Mouse (Mus musculus) spleen, embryonic (tissue): Measurements from ENCODE around the gene Ccdc18.
"Not testable (repeated sequence)": the region's sequence is repeated elsewhere in the genome, so short reads cannot be mapped to it uniquely, and the experiment has no call there.

Experiments
- CTCF ChIA-PET: fragments of 350-600 bp; sonication (Branson Sonifier 250); formaldehyde crosslinking; loops from one replicate; lab custom pipeline; 2022; lab: Charles Lee

Ccdc18 gene

DNA sequence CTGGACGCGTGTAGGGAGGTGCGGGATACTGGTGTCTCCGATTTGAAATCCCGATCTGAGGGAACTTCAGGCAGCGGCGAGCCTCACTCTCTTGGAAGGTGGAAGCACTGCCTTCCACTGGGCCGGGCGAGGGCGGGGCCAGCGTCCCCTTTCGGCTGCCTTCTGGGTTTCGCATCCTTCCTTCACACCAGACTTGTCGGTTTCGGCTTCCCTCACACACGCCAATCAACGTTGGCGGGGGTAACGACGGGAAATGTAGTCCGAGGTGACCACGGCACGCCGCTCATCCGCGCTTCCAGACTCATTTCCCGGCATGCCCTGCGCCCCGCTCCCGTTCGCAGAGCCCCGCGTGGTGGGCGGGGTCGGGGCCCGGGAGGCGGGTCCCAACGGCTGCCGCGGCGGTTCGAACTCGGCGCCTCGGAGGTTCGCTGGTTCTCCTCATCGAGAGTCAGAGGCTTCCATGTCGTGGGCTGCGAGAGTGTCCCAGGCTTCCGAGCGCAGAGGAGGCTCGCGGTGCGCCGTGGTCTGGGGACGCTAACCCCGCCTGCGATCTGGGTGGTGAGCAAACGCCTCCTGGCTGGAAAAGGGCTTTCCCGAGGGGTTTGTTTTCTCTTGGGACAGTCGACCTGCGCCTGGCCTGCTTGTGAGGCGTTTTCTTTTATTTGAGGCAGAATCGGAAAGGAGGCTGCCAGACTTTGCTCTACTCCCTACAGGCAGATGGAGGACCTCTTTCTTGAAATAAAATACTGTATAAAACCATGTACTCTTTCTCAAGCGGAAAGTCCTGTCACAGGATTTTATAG, at the start of gene Ccdc18, which contains the start of gene Tmed5:
Ccdc18 (plus strand) TSS at position 435 of the 803 bp plus-strand sequence.
Tmed5 (minus strand) TSS at position 180 of the 803 bp plus-strand sequence.
- CTCF ChIA-PET: no interaction called here

DNA sequence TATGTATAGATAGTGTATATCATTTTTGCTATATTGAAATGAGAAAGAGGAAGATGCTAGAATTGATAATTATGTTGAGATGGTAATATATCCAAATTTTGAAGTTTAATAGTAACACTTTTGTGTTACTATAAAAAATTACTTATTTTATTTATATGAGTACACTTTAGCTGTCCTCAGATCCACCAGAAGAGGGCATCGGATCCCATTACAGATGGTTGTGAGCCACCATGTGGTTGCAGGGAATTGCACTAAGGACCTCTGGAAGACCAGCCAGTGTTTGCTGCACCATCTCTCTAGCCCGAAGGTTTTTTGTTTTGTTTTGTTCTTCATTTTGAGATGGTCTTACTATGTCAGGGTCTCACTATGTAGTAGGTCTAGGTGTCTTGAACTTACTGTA, 47.2 kb upstream of the Ccdc18 start:
- CTCF ChIA-PET: no interaction called here

DNA sequence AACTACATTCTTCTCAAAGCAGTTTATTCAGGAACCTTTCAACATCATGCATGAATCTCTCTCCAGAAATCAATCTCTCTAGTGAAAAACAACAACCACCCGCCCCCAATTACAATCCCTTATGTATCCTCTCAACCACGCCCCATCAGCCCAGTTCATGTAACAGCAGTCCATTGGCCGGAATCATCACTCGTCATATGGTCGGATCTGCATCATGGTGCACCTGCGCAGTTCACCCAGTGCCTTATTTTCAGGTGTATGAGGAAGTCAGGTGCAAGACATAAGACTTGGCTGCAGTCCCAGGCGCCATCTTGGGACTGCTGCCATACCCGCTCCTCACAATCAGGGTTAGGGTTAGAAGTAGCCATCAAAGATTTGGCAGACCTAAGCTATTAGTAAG, 39.9 kb upstream of the Ccdc18 start:
- CTCF ChIA-PET: not testable (repeated sequence)

DNA sequence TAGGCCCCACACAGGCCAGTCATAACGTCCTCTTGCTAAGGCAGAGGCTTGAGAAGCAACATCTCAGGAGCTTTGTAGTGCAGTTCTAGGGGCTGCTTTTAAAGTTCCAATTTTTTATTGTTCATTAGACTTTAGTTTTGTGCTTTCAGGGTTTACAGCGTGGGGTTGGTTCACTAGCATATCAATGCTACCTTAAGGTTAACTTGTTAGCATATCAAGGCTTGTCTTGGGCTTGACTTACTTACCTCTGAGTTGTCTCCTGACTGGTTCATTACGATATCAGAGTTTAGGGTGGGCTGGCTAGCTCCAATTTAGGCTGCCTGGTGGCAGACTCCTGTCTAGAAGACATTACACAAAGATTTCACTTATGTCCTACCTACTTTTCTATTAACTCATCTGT, 35.0 kb upstream of the Ccdc18 start:
- CTCF ChIA-PET: no interaction called here

DNA sequence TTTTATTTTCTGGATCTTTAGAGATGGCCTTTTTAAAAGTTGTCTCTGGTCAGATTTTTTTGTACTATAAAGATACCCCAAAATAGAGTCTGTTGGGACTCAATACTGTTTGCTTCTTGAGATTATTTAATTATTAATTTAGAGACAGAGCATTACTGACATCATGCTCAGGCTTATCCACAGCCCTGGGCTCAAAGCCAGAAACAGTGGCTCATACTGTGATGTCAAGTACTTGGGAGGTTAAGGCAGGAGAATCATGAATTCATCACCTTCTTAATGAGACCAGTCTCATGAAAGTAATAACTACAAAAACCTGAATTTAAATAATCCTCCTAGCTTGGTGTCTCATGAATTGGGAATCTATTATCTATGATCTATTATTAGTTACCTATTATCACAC, 32.5 kb upstream of the Ccdc18 start:
- CTCF ChIA-PET: no interaction called here

DNA sequence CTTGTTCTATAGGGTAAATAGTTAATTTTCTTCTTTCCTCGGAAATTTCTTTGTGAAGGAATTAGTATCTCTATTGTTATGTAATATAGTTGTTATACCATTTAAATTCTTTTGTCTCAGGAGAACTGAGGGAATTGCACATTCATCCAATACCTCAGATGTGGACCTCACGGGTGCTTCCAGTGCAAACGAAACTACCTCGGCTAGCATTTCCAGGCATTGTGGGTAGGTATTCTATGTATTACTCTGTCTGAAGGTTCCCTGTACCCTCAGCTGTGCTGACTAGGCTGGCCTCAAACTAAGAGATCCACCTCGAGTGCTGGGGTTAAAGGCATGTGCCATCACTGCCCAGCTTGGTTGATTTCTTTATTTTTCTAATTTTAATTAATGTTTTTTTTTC, 28.4 kb upstream of the Ccdc18 start:
- CTCF ChIA-PET: interaction anchor here (0.6 kb wide), 1 partner anchor 22 kb away, joined by 4 read pairs; no protein-coding TSS in a partner anchor

DNA sequence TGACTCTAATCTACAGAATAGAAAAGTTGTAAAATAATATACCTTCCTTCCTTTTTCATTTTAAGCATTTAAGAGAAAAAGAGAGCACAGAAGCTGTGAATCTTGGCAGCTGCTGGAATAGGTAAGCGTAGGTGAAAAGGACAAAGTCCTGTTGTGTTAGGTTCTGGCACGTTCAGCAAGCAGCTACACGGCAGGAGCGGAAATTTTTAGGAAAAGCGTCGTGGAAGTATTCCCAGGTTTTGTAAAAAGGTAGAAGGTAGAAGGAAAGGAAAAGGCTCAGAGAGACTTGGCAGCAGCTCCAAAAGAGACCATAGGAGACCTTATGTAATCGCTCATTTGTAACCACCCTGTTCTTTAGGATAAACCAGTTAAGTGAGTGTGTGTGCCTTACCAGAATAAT, 23.3 kb upstream of the Ccdc18 start:
- CTCF ChIA-PET: no interaction called here

DNA sequence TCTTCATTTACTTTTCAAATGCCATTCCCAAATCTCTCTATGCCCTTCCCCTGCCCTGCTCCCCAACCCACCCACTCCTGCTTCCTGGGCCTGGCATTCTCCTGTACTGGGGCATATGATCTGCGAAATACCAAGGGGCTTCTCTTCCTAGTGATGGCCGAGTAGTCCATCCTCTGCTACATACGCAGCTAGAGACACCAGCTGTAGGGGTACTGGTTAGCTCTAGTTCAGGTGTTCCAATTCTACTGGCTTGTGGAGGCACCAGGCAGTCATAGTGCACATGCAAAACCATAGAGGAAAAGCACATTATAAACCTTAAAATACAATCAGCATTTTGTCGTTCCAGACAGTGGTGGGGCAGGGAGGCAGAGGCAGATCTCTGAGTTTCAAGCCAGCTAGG, 15.0 kb upstream of the Ccdc18 start:
- CTCF ChIA-PET: no interaction called here

DNA sequence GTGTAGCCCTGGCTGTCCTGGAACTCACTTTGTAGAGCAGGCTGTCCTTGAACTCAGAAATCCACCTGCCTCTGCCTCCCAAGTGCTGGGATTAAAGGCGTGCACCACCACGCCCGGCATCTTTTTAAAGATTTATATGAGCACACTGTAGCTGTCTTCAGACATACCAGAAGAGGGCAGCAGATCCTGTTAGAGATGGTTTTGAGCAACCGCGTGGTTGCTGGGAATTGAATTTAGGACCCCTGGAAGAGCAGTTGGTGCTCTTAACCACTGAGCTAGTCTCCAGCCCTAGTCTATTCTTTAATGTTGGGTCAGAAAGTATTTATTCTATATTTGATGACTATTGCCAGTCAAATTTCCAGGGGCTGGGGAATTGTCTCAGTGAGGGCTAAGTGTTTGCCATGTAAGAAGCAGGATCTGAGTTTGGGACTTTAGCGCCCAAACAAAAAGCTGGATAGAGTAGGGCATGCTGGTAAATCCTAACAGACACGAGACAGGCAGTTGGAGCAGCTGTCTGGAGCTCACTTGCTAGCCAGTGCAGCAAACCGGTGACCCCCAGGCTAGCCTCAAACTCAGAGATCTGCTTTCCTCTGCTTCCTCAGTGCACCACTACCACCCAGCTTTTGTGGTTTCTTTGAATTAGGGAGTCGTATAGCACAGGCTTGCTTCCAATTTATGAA, 12.3 kb upstream of the Ccdc18 start:
- CTCF ChIA-PET: no interaction called here

DNA sequence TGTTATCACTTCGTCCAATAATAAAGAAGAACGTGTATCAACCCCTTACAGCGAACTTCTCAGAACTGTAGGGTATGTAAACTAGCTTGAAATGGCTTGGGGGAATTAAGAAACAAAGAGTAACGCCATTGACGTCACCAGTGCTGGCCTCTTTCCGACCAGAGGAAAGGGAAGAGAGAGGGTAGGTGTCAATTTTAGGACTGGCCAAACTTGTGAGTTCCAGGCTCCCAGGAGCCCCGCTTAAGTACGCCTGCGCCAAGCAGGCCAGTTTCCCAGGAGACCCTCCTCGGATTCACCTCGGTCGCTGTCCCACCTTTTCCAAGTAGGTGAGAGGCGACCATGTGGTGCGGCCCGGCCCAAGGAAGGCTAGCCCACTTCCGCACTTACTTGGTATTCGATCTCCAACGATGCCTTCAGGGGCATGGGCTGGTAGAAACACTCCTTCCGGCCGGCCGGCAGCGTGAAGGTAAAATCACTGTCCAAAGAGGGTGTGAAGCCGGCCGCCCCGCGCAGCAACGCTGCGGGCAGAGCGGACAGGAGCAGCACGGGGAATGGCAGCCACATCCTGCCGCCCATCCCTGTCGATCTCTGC, 730 bp upstream of the Ccdc18 start:
- CTCF ChIA-PET: no interaction called here

DNA sequence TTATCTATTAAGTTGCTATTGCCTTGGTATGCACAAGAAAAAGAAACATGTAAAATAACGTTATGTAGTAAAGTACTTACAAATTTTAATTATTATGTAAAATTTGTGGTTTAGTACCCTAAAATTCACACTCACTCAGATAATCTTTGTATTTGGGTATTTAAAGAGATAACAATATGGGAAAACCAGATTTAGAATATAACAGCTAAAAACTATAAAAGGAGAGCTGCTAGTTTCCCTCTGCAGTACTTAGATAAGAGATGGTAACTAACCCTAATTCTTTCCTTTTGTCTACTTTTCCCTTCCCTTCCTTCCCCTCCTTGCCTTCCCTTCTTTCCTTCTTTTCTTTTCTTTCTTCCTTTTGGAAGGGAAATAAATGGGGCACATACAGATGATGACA, 19.9 kb downstream of the Ccdc18 start:
- CTCF ChIA-PET: no interaction called here

DNA sequence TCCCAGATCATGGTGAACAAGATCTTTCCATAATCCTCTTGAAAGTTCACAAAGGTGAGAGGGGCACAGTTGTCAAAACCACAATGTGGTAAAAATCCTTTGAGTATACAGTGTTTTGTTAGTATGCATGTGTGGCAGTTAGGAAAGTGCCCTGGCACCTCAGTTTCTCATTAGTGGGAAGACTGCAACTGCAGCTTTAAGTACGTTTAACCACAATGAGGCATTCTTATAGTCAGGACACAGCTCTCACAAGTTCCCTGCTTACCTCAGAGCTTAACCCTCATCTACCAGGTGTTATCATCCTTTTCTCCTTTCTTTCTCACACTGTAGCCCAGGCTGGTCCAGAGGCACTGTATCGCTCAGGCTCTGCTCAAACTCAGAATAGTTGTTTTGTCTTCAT, 28.1 kb downstream of the Ccdc18 start:
- CTCF ChIA-PET: no interaction called here

DNA sequence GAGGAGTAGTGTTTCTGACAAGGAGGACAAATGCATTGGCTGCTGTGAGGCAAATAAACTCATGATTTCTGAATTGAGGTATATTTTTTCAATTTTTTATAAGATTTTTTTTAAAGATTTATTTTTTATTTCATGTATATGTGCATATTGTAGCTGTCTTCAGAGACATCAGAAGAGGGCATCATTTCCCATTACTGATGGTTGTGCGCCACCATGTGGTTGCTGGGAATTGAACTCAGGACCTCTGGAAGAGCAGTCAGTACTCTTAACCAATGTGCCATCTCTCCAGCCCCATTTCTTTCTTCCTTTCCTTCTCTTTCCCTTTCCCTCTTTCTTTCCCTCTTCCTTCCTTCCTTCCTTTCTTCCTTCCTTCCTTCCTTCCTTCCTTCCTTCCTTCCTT, 31.0 kb downstream of the Ccdc18 start:
- CTCF ChIA-PET: no interaction called here

DNA sequence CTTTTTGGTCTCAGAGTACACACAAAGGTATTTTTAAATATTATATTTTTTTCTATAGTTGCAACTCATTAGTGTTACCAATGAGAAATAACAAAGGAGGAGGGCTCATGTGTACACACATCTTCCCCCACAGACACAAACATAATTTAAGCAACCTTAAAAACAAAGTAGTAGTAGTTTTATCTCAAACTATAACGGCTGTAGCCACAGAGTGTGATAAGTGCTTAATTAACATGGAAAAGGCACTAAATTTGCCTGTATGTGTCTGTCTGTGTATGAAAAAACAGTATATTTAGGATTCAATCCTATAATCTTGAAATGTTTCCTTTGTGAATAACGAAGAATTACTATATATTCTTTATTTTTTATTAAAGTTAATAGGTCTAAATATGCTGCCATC, 51.4 kb downstream of the Ccdc18 start:
- CTCF ChIA-PET: no interaction called here

DNA sequence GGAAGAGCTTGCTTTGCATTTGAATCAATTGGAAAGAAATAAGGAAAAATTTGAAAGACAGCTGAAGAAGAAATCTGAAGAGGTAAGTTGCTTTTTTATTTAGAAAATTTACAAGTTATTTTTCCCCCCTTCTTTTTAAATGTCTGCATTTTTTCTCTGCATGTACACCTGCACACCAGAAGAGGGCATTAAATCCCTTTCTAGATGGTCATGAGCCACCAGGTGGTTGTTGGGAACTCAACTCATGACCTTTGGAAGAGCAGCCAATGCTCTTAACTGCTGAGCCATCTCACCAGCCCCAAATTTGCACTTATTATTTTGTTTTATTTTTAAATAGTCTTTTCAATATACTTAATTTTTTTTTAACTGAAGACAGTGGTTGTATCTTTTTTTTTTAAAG, 56.3 kb downstream of the Ccdc18 start:
- CTCF ChIA-PET: interaction anchor here (0.7 kb wide), 1 partner anchor 140 kb away, joined by 3 read pairs; no protein-coding TSS in a partner anchor

DNA sequence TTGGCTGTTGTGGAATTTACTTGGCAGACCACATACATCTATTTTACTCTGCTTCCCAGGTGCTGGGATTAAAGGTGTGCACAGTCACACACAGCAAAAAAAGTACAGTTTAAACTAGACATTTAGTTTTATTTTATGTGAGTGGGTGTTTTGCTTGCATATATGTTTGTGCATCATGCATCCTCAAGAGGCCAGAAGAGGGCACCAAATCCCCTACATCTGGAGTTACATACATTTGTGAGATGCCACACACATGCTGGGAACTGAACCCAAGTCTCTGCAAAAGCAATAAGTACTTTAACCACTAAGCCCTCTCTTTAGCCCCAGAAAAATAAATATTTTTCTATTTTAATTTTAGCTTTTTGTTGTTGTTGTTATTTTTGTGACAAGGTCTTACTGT, 73.3 kb downstream of the Ccdc18 start:
- CTCF ChIA-PET: no interaction called here

DNA sequence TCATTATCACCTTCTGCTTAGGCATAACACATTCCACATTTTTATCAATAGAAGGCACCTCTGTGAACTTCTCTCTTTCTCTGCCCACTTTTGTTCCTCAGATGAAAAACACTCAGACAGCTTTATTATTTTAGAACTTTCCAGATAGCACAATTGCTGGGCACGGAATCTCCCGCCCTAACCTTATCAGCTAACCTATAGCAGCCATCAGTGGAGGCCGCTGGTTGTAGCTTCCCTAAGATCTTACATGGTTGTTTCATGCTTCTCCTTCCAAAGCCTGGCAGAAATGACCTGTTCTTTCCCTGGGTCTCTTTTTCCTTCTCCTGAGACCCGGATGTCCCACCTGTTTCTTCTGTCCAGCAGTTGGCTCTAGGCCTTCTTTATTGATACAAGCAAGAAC, 78.8 kb downstream of the Ccdc18 start:
- CTCF ChIA-PET: no interaction called here

DNA sequence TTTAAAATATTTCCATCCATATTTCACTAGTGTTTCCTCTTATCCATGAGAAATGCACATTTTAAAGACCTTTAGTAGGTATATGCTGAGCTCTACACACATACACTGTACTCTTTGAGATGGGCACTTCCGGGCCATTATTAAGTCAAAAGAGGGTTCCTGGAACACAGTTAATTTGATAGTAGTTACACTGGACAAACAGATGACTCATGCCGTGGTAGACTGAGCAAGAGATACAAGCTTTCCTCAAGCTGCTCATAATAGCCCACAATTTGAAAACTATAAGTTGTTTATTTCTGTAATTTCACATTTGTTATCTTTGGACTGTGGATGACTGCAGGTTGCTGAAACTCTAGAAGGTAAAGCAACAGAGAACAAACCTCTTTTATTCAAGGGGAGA, 82.3 kb downstream of the Ccdc18 start:
- CTCF ChIA-PET: no interaction called here

DNA sequence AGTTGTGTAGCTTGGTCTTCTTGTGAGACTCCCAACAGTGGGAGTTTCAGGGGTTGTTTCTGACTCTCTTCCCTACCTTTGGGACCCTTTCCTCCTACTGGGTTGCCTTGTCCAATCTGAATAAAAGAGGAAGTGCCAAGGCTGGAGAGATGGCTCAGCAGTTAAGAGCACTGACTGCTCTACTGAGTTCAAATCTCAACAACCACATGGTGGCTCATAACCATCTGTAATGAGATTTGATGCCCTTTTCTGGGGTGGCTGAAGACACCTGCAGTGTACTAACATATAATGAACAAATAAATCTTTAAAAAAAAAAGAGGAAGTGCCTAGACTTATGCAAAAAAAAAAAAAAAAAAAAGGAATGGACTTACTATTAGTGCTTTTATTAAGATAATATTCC, 91.4 kb downstream of the Ccdc18 start:
- CTCF ChIA-PET: interaction anchor here (0.7 kb wide), 1 partner anchor 169 kb away, joined by 4 read pairs; no protein-coding TSS in a partner anchor

DNA sequence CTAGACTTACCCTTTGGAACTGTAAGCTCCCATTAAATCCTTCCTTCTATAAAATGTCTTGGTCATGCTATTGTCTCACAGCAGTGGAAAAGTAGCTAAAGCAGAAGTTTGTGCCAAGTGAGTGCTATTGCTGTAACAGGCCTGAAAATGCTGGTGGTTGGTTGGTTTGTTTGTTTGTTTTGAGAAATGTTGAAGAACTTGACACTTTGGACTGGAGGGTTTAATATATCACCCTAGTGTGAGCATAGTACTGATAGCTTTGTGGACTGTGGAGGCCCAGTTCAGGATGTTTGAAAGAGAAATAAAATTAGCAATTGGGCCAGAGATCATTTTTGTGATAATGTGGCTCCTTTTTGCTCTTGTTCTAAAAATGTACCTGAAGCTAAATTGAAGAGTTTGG, 93.5 kb downstream of the Ccdc18 start:
- CTCF ChIA-PET: no interaction called here

DNA sequence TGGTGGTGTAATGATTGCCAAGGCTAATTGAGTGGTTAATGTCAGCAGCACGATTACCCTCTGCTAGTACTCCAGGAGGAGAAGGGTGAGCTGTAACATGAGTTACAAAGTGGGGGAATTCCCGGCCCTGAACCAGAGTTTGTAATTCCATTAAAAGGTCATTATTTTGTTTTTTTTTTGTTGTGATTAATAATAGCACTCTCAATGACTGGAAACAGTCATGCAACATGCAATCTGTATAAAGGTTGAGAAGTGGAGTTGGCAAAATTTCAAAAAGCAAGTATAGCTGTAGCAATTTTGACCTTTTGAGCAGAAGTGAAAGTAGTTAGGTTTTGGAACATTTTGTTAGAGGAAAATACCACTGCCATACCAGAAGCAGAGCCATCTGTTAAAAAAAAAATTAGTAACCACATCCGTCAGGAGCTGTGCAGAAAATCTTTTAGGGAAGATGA, 113.7 kb downstream of the Ccdc18 start:
- CTCF ChIA-PET: no interaction called here

DNA sequence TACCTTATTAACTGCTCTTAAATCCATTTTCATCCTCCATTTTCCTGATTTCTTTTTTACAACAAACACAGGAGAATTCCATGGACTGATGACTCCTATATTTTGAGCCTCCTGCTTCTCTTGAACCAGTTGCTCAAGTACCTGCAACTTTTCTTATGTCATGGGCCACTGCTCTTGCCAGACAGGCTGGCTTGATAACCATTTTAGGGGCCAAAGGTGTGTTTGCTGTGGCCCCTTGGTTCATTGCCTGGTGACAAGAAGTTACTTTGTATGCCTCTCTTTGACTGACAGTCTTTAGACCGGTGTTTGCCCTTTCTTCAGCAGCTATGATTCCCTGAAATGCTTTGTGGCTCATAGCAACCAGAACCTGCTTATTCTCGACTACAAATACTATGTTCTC, 117.4 kb downstream of the Ccdc18 start:
- CTCF ChIA-PET: no interaction called here

DNA sequence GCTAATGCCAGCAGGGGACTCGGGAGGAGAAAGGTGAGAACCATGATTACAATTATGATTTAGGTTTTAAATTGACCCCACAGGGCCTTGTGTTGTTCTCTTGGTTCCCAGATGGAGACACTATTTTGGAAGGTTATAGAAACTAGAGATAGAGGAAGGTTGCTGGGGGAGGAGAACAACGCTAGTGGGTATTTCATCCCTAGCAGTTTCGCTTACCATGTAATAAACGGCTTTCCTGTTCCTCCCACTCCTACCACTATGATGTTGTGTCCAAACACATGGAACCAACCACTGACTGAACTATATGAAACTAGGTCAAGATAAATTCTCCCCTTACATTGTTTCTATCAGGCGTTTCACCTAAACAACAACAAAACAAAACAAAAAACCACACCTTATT, 122.6 kb downstream of the Ccdc18 start:
- CTCF ChIA-PET: no interaction called here
